Mouse (Mus musculus) heart, adult 2 months (tissue): ENCODE measurements around the gene Krt18. TPM values are rescaled to one million over a fixed set of nuclear protein-coding genes. Genes with fewer than 3 reads are reported as not detected.

ENCODE experiments used
- DNase-seq, 2 experiments: peaks; one replicate each; pipeline ENCODE4 v3.0.0; 2021
- H3K27ac ChIP-seq: fragments of 200-600 bp; 2 replicates; pipeline ENCODE4 v1.8.1; 2022
- H3K27me3 ChIP-seq: fragments of 200-500 bp; 2 replicates; pipeline ENCODE4 v1.6.1; 2012; ENCODE audit warnings: mild to moderate bottlenecking, low read length, inconsistent platforms, mixed read lengths; ENCODE audit not compliant: control insufficient read depth, insufficient read depth
- H3K36me3 ChIP-seq: fragments of 200-500 bp; 2 replicates; pipeline ENCODE4 v1.6.1; 2012; ENCODE audit warnings: low read length, inconsistent platforms; ENCODE audit not compliant: control insufficient read depth, insufficient read depth
- H3K4me1 ChIP-seq: fragments of 200-500 bp; 2 replicates; pipeline ENCODE4 v1.6.1; 2011; ENCODE audit warnings: low read length; ENCODE audit not compliant: control insufficient read depth, insufficient read depth
- H3K4me3 ChIP-seq: fragments of 200-600 bp; 2 replicates; pipeline ENCODE4 v1.8.1; 2022
- H3K79me2 ChIP-seq: fragments of 200-500 bp; replicated peaks from 2 replicates; pipeline ENCODE4 v1.6.1; 2012; ENCODE audit warnings: mild to moderate bottlenecking, inconsistent platforms, low read length, moderate library complexity, mixed read lengths; ENCODE audit not compliant: control insufficient read depth, insufficient read depth
- H3K9ac ChIP-seq: fragments of 200-500 bp; 2 replicates; pipeline ENCODE4 v1.6.1; 2012; ENCODE audit warnings: low read depth, mild to moderate bottlenecking, control low read depth, inconsistent platforms, low read length, mixed read lengths
- CTCF ChIP-seq: fragments of 200-600 bp; IDR thresholded peaks from 2 replicates; pipeline ENCODE4 v1.8.1; 2022; ENCODE audit warnings: antibody characterized with exemption, mild to moderate bottlenecking, moderate library complexity
- EP300 ChIP-seq: fragments of 200-500 bp; IDR thresholded peaks from 2 replicates; pipeline ENCODE4 v1.6.1; 2011; ENCODE audit warnings: low read depth, low read length, control low read depth; ENCODE audit not compliant: insufficient read depth
- POLR2A ChIP-seq: fragments of 200-500 bp; IDR thresholded peaks from 2 replicates; pipeline ENCODE4 v1.6.1; 2011; ENCODE audit warnings: mild to moderate bottlenecking, low read depth, low read length, control low read depth; ENCODE audit not compliant: insufficient read depth
- WGBS: fragments of 180-500 bp; shearing (Covaris S2); methylation state at CpG from one replicate; pipeline ENCODE4 v1.1.7; 2018; 5-methylcytosine and 5-hydroxymethylcytosine counted together
- intact Hi-C: fragments of 180-260 bp; cut with DNase I; formaldehyde crosslinking; loops from one replicate; pipeline ENCODE4 v1.15.1; 2025
- polyA plus RNA-seq: library from polyadenylated mRNA; depleted of rRNA; stranded (reverse); fragments of >200 nt; gene quantifications from 2 replicates; pipeline ENCODE4 v1.2.3, GENCODE M21; 2012
- total RNA-seq, 2 experiments: library from RNA; stranded (reverse); gene quantifications; 2 replicates each; pipeline ENCODE4 v1.2.3; 2021

The Krt18 gene
- total and polyA plus RNA-seq, 3 experiments = 2.6 to 6.7 (median 2.7) TPM

- Histone ChIP-seq H3K9ac (no peak overlapping the region), H3K27me3 (peaks cover 2% of the 10 kb centered on the region), H3K27ac (no peak overlapping the region), H3K4me3 (no peak overlapping the region), H3K4me1 (peaks cover 4% of the 10 kb centered on the region; the same call in 1 of the 2 replicates), H3K36me3 (no peaks in the 10 kb centered on the region), H3K79me2 (no peaks in the 10 kb centered on the region)
- WGBS = 26% methylated on average over 8 of the region's 8 CpGs
- DNase-seq = no peak
- intact Hi-C loops = no loop called here
- no peak for TF ChIP-seq POLR2A
- TF ChIP-seq CTCF = no peak
- no peak for TF ChIP-seq EP300
Measured at GRCm38 (mm10) chr15:102023888-102024287, 4.1 kb upstream of the Krt18 start.

- intact Hi-C loops = no loop called here
- 19% methylated on average over 22 of the region's 22 CpGs for WGBS
- H3K4me1 ChIP-seq = peaks cover 4% of the 10 kb centered on the region; the same call in 1 of the 2 replicates
Measured at GRCm38 (mm10) chr15:102025136-102025872, 2.7 kb upstream of the Krt18 start.

GRCm38 (mm10) chr15:102026430-102026829, 1.6 kb upstream of the Krt18 start:
- H3K4me3 ChIP-seq = no peak overlapping the region
- H3K79me2 ChIP-seq = no peaks in the 10 kb centered on the region
- H3K4me1 ChIP-seq = peaks cover 4% of the 10 kb centered on the region; the same call in 1 of the 2 replicates
- DNase-seq = no peak
- intact Hi-C loops = no loop called here
- no peak overlapping the region for H3K9ac ChIP-seq
- 45% methylated on average over 12 of the region's 12 CpGs for WGBS
- H3K27me3 ChIP-seq = peaks cover 2% of the 10 kb centered on the region
- H3K27ac ChIP-seq = no peak overlapping the region
- TF ChIP-seq POLR2A (no peak), EP300 (no peak), CTCF (no peak)
- H3K36me3 ChIP-seq = no peaks in the 10 kb centered on the region

More at GRCm38 (mm10) chr15:102025136-102025872, 2.7 kb upstream of the Krt18 start:
- DNase-seq = no peak
- TF ChIP-seq CTCF = no peak
- TF ChIP-seq EP300 = no peak
- TF ChIP-seq POLR2A = no peak
- Histone ChIP-seq H3K79me2 (no peaks in the 10 kb centered on the region), H3K4me3 (0 out of 2 replicates have a peak overlapping the region, but pooled peaks have one; percentile 3), H3K9ac (no peak overlapping the region), H3K27ac (no peak overlapping the region), H3K27me3 (peaks cover 2% of the 10 kb centered on the region), H3K36me3 (no peaks in the 10 kb centered on the region)

- TF ChIP-seq POLR2A (no peak), EP300 (no peak), CTCF (no peak)
- WGBS = 53% methylated on average over 16 of the region's 16 CpGs
- H3K4me3 ChIP-seq = no peak overlapping the region
Measured at GRCm38 (mm10) chr15:102034121-102035053, 6.4 kb downstream of the Krt18 start.

GRCm38 (mm10) chr15:102040277-102040676, 12.3 kb downstream of the Krt18 start:
- Histone ChIP-seq H3K9ac (no peak overlapping the region), H3K79me2 (no peaks in the 10 kb centered on the region), H3K4me1 (no peaks in the 10 kb centered on the region), H3K4me3 (no peak overlapping the region), H3K27me3 (no peaks in the 10 kb centered on the region), H3K27ac (no peak overlapping the region), H3K36me3 (no peaks in the 10 kb centered on the region)
- intact Hi-C loops = no loop called here
- 78% methylated on average over 4 of the region's 4 CpGs for WGBS
- no peak for TF ChIP-seq EP300
- DNase-seq = no peak

More at GRCm38 (mm10) chr15:102034121-102035053, 6.4 kb downstream of the Krt18 start:
- no peak for DNase-seq
- no peaks in the 10 kb centered on the region for H3K27me3 ChIP-seq
- no peaks in the 10 kb centered on the region for H3K4me1 ChIP-seq
- no peak overlapping the region for H3K9ac ChIP-seq
- no peak overlapping the region for H3K27ac ChIP-seq
- intact Hi-C loops = no loop called here
- H3K79me2 ChIP-seq = no peaks in the 10 kb centered on the region
- H3K36me3 ChIP-seq = no peaks in the 10 kb centered on the region
